In the genomic region with DNA sequence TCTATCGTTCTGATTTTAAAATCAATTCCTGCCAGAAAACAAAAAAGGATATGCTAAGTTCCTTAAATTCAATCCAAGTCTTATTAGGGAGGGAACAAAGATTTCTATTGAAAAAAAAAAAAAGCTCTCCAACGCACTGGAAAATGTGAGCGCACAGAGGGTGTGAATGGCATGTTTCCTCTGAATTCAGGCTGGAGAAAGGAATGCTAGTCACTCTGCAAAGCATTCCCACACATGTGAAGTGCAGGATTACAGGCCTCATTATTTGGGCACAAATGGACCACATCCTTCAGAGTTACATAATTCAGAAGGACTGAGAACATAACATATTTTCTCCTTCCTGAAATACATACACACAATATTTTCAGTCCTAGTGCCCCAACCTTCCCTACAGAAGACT, we compare ENCODE assay signal across 16 mouse cellular contexts. TPM values are rescaled to one million over a fixed set of nuclear protein-coding genes. Genes with fewer than 3 reads are reported as not detected.
DNase-seq lines count a peak whose midpoint lies in the region; ATAC-seq and TF ChIP-seq lines count a peak whose summit lies in the region.
"Had no signal": no experiment of that assay in that cellular context is flagged by ENCODE, and none has a peak within 500 bp of the region (broad histone marks: within the 10 kb centered on the region; RNA-seq: fewer than 3 reads in every experiment).

No protein-coding gene starts in this region.

- no peaks in the 10 kb centered on the region for H3K27me3 ChIP-seq in heart, adult 2 months (ENCODE audit: control insufficient read depth, insufficient read depth, low read length)
- H3K27me3 ChIP-seq in heart, embryonic 10.5 days (ENCODE audit: insufficient read depth, poor library complexity, severe bottlenecking): no peaks in the 10 kb centered on the region
- no peaks in the 10 kb centered on the region for H3K27me3 ChIP-seq in lung, embryonic 14.5 days (ENCODE audit: insufficient read depth, low read length)
- H3K27me3 ChIP-seq: limb, embryonic 12.5 days; neural tube, embryonic 12.5 days; Patski had no signal

- peaks cover 7% of the 10 kb centered on the region for H3K36me3 ChIP-seq in heart, adult 2 months (ENCODE audit: control insufficient read depth, insufficient read depth, low read length)
- H3K36me3 ChIP-seq in heart, embryonic 10.5 days: peaks cover 28% of the 10 kb centered on the region
- peaks cover 23% of the 10 kb centered on the region for H3K36me3 ChIP-seq in lung, embryonic 14.5 days (ENCODE audit: insufficient read depth)

- no peak for TF ChIP-seq CTCF in heart, adult 2 months (IDR thresholded peaks at IDR 0.05)
- no peak for TF ChIP-seq CTCF in lung, embryonic 14.5 days (IDR thresholded peaks at IDR 0.05; ENCODE audit: low read depth)
- no peak for TF ChIP-seq CTCF in lung, adult 2 months (IDR thresholded peaks at IDR 0.05; ENCODE audit: insufficient read depth, low read length)

- no peaks in the 10 kb centered on the region for H3K79me2 ChIP-seq in heart, adult 2 months (replicated peaks; ENCODE audit: control insufficient read depth, insufficient read depth, low read length)

- H3K9me3 ChIP-seq in heart, embryonic 10.5 days: no peaks in the 10 kb centered on the region
- no peaks in the 10 kb centered on the region for H3K9me3 ChIP-seq in lung, embryonic 14.5 days (ENCODE audit: low read depth, low read length)
- H3K9me3 ChIP-seq: limb, embryonic 12.5 days; neural tube, embryonic 12.5 days had no signal

- peak overlapping the region; percentile 64 for H3K27ac ChIP-seq in heart, adult 2 months
- H3K27ac ChIP-seq in heart, embryonic 10.5 days: no peak overlapping the region
- peak overlapping the region; percentile 15; the same call in 1 of the 2 replicates for H3K27ac ChIP-seq in lung, embryonic 14.5 days (ENCODE audit: low read depth)
- H3K27ac ChIP-seq: limb, embryonic 12.5 days; neural tube, embryonic 12.5 days had no signal

- peaks cover 9% of the 10 kb centered on the region for H3K4me1 ChIP-seq in heart, adult 2 months (ENCODE audit: control insufficient read depth, insufficient read depth, low read length)
- peaks cover 12% of the 10 kb centered on the region for H3K4me1 ChIP-seq in heart, embryonic 10.5 days
- no peaks in the 10 kb centered on the region for H3K4me1 ChIP-seq in lung, embryonic 14.5 days (ENCODE audit: insufficient read depth)
- H3K4me1 ChIP-seq in lung, adult 2 months (ENCODE audit: control insufficient read depth, insufficient read depth, low read length): peaks cover 7% of the 10 kb centered on the region
- H3K4me1 ChIP-seq: neural tube, embryonic 12.5 days had no signal

- H3K4me2 ChIP-seq in lung, embryonic 14.5 days: no peak overlapping the region
- H3K4me2 ChIP-seq: limb, embryonic 12.5 days; neural tube, embryonic 12.5 days had no signal

- no peak for TF ChIP-seq EP300 in heart, adult 2 months (IDR thresholded peaks at IDR 0.05; ENCODE audit: insufficient read depth, low read depth, low read length)

- intact Hi-C loops in heart, adult 2 months (cut with DNase I): no loop called here

- TF ChIP-seq POLR2A in heart, adult 2 months (IDR thresholded peaks at IDR 0.05; ENCODE audit: insufficient read depth, low read depth, low read length): no peak
- no peak for TF ChIP-seq POLR2A in lung, adult 2 months (IDR thresholded peaks at IDR 0.05; ENCODE audit: borderline replicate concordance, extremely low read depth, low read depth, low read length)

- WGBS in heart, adult 2 months: 43% methylated on average over 3 of the region's 3 CpGs
- 64% methylated on average over 3 of the region's 3 CpGs for WGBS in heart, embryonic 10.5 days
- 58% methylated on average over 3 of the region's 3 CpGs for WGBS in lung, embryonic 14.5 days
- 47% methylated on average over 3 of the region's 3 CpGs for WGBS in lung, adult 2 months

- ATAC-seq in lung, embryonic 14.5 days (ENCODE audit: insufficient read depth): no peak
- no peak for ATAC-seq in cerebellum, adult (ENCODE audit: insufficient number of reproducible peaks, low FRiP score, low TSS enrichment)
- ATAC-seq: hindbrain, embryonic 16.5 days; Patski had no signal

- H3K4me3 ChIP-seq in heart, adult 2 months: no peak overlapping the region
- H3K4me3 ChIP-seq in heart, embryonic 10.5 days: no peak overlapping the region
- no peak overlapping the region for H3K4me3 ChIP-seq in lung, embryonic 14.5 days (ENCODE audit: low read depth, low read length)
- no peak overlapping the region for H3K4me3 ChIP-seq in lung, adult 2 months (replicated peaks; ENCODE audit: extremely low read depth, low read depth, low read length)
- H3K4me3 ChIP-seq: limb, embryonic 12.5 days; neural tube, embryonic 12.5 days had no signal

- no peak overlapping the region for H3K9ac ChIP-seq in heart, adult 2 months (ENCODE audit: low read depth, low read length)
- no peak overlapping the region for H3K9ac ChIP-seq in lung, embryonic 14.5 days
- H3K9ac ChIP-seq: limb, embryonic 12.5 days; neural tube, embryonic 12.5 days had no signal

- DNase-seq in heart, adult 2 months: peak in 1 of 2 experiments; percentile 18
- no peak for DNase-seq in heart, embryonic 10.5 days (ENCODE audit: low spot score)
- DNase-seq in lung, embryonic 14.5 days: peak; percentile 38
- DNase-seq in lung, adult 2 months: no peak
- peak; percentile 32 for DNase-seq in forelimb bud, embryonic 11.5 days (ENCODE audit: low read depth, low spot score)
- peak; percentile 64 for DNase-seq in lung, postnatal 36 days
- no peak for DNase-seq in ovary, postnatal 36 days (ENCODE audit: low spot score)
- DNase-seq: adrenal gland, postnatal 10 days; cerebellum, postnatal 10 days; kidney, postnatal 36 days; right cerebral cortex, postnatal 4 days had no signal

RNA-seq across cellular contexts. Expression of gene Aph1c, which starts 28.9 kb away (rescaled TPM):
- total RNA-seq in heart, adult 2 months (2021): 1 to 10 TPM; 1.1 to 1.2 TPM
- 0.43 and 2.4 TPM in 2 replicates for polyA plus RNA-seq in heart, adult 2 months (2012; rRNA removed)
- polyA plus RNA-seq in heart, embryonic 10.5 days (2016; fragmentation: Nextera tagmentation; extraction: Ambion mirVana): 1.5 and 2.4 TPM in 2 replicates
- 3.6 and 4.0 TPM in 2 replicates for polyA plus RNA-seq in lung, embryonic 14.5 days (2014; fragmentation: Nextera tagmentation; extraction: Ambion mirVana)
- polyA plus RNA-seq in lung, adult 2 months (2012; rRNA removed): 1.6 and 4.6 TPM in 2 replicates

RNA-seq across cellular contexts. Expression of gene Rab8b, which starts 56.0 kb away (rescaled TPM):
- total RNA-seq in heart, adult 2 months (2021): 1 to 10 TPM; 8.5 to 9.8 TPM
- 5.5 and 10.0 TPM in 2 replicates for polyA plus RNA-seq in heart, adult 2 months (2012; rRNA removed)
- 21.1 and 21.3 TPM in 2 replicates for polyA plus RNA-seq in heart, embryonic 10.5 days (2016; fragmentation: Nextera tagmentation; extraction: Ambion mirVana)
- 29.9 and 35.0 TPM in 2 replicates for polyA plus RNA-seq in lung, embryonic 14.5 days (2014; fragmentation: Nextera tagmentation; extraction: Ambion mirVana)
- 11.9 and 19.2 TPM in 2 replicates for polyA plus RNA-seq in lung, adult 2 months (2012; rRNA removed)

Comparison
In these comparisons a context has a peak if more than half of its experiments do, and no peak if none do; other contexts are left out.
1. DNase-seq: peak in lung, embryonic 14.5 days (single experiment), forelimb bud, embryonic 11.5 days (single experiment) and lung, postnatal 36 days (single experiment); none in heart, embryonic 10.5 days (single experiment), lung, adult 2 months (single experiment) and ovary, postnatal 36 days (single experiment).